Mouse (Mus musculus): ENCODE data around the gene Gm21292.
"Not testable (repeated sequence)": the region's sequence is repeated elsewhere in the genome, so short reads cannot be mapped to it uniquely, and the experiment has no call there.

Gm21292 gene

GRCm38 (mm10) chrY:9133824-9134223 is at the start of gene Gm21292:
TSS of gene Gm21292 (minus strand) at chrY:9133924.
- not testable (repeated sequence) for DNase-seq (ENCODE audit: low spot score in 2 of 2)

Measured in heart, adult 9 months (tissue).